Mouse (Mus musculus): ENCODE measurements around the gene Casp3. TPM values are rescaled to one million over a fixed set of nuclear protein-coding genes. Genes with fewer than 3 reads are reported as not detected.
"Not testable (repeated sequence)": the region's sequence is repeated elsewhere in the genome, so short reads cannot be mapped to it uniquely, and the experiment has no call there.

Gene Casp3
- 192 and 212 TPM in 2 replicates for polyA plus RNA-seq (2015; fragmentation: Nextera tagmentation; extraction: Ambion mirVana)

- peak; percentile 99 for ATAC-seq (ENCODE audit: low FRiP score)
- H3K9me3 ChIP-seq (replicated peaks) = no peaks in the 10 kb centered on the region
- H3K27me3 ChIP-seq (replicated peaks) = no peaks in the 10 kb centered on the region
- H3K9ac ChIP-seq (replicated peaks) = peak within 1 kb of the TSS; percentile 90
- H3K27ac ChIP-seq (replicated peaks) = peak within 1 kb of the TSS; percentile 94
- H3K4me1 ChIP-seq = peaks cover 30% of the 10 kb centered on the region
- H3K4me2 ChIP-seq = peak within 1 kb of the TSS; percentile 86
- under 1% methylated on average over 46 of the region's 54 CpGs for WGBS
- H3K36me3 ChIP-seq = no peaks in the 10 kb centered on the region
- H3K4me3 ChIP-seq (replicated peaks) = peak within 1 kb of the TSS; percentile 79
Measured at GRCm38 (mm10) chr8:46616879-46617689, at the start of gene Casp3, which contains the start of gene Primpol. Gene Casp3, plus strand, starts transcription at chr8:46617291. Gene Primpol, minus strand, starts transcription at chr8:46617212.

- Histone ChIP-seq H3K4me3 (replicated peaks) (no peak overlapping the region), H3K4me2 (no peak overlapping the region), H3K27me3 (replicated peaks) (no peaks in the 10 kb centered on the region), H3K9ac (replicated peaks) (no peak overlapping the region), H3K27ac (replicated peaks) (no peak overlapping the region), H3K36me3 (no peaks in the 10 kb centered on the region), H3K9me3 (replicated peaks) (no peaks in the 10 kb centered on the region), H3K4me1 (no peaks in the 10 kb centered on the region)
- 92% methylated on average over 8 of the region's 8 CpGs for WGBS
- no peak for ATAC-seq (ENCODE audit: low FRiP score)
Measured at GRCm38 (mm10) chr8:46567946-46568345, 49.1 kb upstream of the Casp3 start.

GRCm38 (mm10) chr8:46568942-46569341 lies 48.1 kb upstream of the Casp3 start:
- Histone ChIP-seq H3K4me3 (replicated peaks) (no peak overlapping the region), H3K9me3 (replicated peaks) (no peaks in the 10 kb centered on the region), H3K27me3 (replicated peaks) (no peaks in the 10 kb centered on the region), H3K4me2 (no peak overlapping the region), H3K27ac (replicated peaks) (no peak overlapping the region), H3K4me1 (no peaks in the 10 kb centered on the region), H3K9ac (replicated peaks) (no peak overlapping the region), H3K36me3 (0 out of 2 replicates have a peak, but pooled peaks cover 1% of the 10 kb centered on the region)
- no peak for ATAC-seq (ENCODE audit: low FRiP score)
- 75% methylated on average over 2 of the region's 2 CpGs for WGBS

DNA sequence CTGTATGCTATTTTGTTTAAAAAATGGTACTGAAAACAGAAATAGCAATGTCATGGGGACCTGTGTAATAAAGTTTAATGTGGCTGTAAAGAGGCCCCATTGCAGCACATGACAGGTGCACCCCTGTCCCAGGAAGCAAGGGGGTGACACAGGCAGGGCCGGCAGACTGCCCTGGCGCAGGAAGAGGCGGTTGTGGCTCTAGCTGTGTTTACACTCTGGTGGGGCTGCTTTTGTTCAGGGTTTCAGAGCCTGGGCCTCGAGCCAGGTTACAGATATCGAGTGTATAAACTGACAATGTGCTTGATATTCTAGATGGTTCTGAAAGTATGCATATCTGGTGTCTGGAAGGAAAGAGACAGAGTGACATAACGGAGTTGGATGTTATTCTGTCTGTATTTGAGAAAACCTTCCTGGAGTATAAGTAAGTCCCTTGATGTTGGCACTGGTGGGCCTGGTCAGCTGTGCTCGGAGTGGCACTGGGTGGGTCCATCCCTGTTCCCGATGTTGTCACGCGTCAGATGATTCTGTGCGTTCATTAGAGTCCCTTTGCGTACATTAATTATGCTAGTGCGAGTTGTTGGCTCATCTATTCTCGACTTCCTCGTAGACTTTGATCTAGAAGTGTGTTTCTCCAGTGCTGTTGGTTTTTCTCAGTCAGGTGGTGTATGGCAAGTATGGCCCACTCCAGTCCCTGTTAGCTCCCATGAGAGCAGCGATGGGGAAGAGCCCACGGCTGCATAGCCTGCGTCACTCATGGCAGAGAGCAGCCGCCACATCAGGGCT lies 47.2 kb upstream of the Casp3 start:
- H3K9me3 ChIP-seq (replicated peaks) = no peaks in the 10 kb centered on the region
- ATAC-seq (ENCODE audit: low FRiP score) = no peak
- 89% methylated on average over 19 of the region's 19 CpGs for WGBS
- H3K4me1 ChIP-seq = no peaks in the 10 kb centered on the region
- H3K4me2 ChIP-seq = no peak overlapping the region
- H3K9ac ChIP-seq (replicated peaks) = no peak overlapping the region
- no peaks in the 10 kb centered on the region for H3K27me3 ChIP-seq (replicated peaks)
- H3K27ac ChIP-seq (replicated peaks) = no peak overlapping the region
- 0 out of 2 replicates have a peak, but pooled peaks cover 3% of the 10 kb centered on the region for H3K36me3 ChIP-seq
- H3K4me3 ChIP-seq (replicated peaks) = no peak overlapping the region

DNA sequence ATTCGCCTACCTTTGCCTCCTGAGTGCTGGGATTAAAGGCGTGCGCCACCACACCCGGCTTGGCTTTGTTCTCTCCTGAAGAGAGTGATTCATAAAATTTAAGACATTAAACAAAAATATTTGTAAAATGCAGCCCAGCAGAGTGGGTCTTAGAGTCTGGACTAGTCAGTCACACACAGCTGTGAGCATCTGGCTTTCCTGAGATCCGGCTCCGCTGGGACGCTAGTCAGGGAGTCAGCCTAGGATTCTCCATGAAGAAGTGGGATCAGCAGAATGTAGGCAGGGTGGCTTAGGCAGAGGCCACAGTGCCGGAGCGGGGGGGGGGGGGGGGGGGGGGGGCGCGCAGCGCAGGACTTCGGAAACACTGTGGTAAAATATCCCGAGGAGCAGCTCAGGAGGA lies 46.4 kb upstream of the Casp3 start:
- Histone ChIP-seq H3K4me3 (replicated peaks) (no peak overlapping the region), H3K4me1 (no peaks in the 10 kb centered on the region), H3K36me3 (0 out of 2 replicates have a peak, but pooled peaks cover 3% of the 10 kb centered on the region), H3K27me3 (replicated peaks) (no peaks in the 10 kb centered on the region), H3K27ac (replicated peaks) (no peak overlapping the region), H3K9me3 (replicated peaks) (no peaks in the 10 kb centered on the region), H3K4me2 (no peak overlapping the region), H3K9ac (replicated peaks) (no peak overlapping the region)
- WGBS = 94% methylated on average over 9 of the region's 14 CpGs
- no peak for ATAC-seq (ENCODE audit: low FRiP score)

DNA sequence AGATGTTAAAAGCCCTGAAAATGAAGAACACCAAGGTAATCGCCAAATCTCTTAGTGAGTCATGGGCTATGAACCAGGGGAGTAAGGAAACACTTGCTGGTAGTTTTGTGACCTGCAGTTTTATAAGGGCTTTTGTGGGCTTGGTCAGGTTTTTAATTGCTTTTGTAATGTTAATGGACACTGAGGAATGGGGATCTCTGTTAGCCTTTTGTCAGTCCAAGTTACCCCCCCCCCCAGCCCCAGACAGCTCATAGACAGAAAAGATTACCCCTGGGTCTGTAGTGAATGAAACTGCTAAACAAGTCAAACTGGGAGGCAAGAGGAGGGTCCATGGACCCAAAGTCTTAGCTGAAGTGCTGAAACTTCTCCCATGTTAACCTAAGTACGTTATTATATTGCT lies 43.6 kb upstream of the Casp3 start:
- H3K4me3 ChIP-seq (replicated peaks) = no peak overlapping the region
- 72% methylated on average over 2 of the region's 2 CpGs for WGBS
- H3K27ac ChIP-seq (replicated peaks) = no peak overlapping the region
- ATAC-seq (ENCODE audit: low FRiP score) = no peak
- H3K4me1 ChIP-seq = no peaks in the 10 kb centered on the region
- peaks cover 20% of the 10 kb centered on the region for H3K36me3 ChIP-seq
- no peak overlapping the region for H3K4me2 ChIP-seq
- H3K9me3 ChIP-seq (replicated peaks) = no peaks in the 10 kb centered on the region
- H3K9ac ChIP-seq (replicated peaks) = no peak overlapping the region
- no peaks in the 10 kb centered on the region for H3K27me3 ChIP-seq (replicated peaks)

GRCm38 (mm10) chr8:46573964-46574363 lies 43.1 kb upstream of the Casp3 start:
- H3K27me3 ChIP-seq (replicated peaks) = no peaks in the 10 kb centered on the region
- ATAC-seq (ENCODE audit: low FRiP score) = no peak
- 82% methylated on average over 2 of the region's 2 CpGs for WGBS
- peaks cover 25% of the 10 kb centered on the region for H3K36me3 ChIP-seq
- H3K9me3 ChIP-seq (replicated peaks) = no peaks in the 10 kb centered on the region
- no peak overlapping the region for H3K27ac ChIP-seq (replicated peaks)
- no peaks in the 10 kb centered on the region for H3K4me1 ChIP-seq
- no peak overlapping the region for H3K4me2 ChIP-seq
- H3K4me3 ChIP-seq (replicated peaks) = no peak overlapping the region
- H3K9ac ChIP-seq (replicated peaks) = no peak overlapping the region

GRCm38 (mm10) chr8:46578794-46579193 lies 38.3 kb upstream of the Casp3 start:
- no peak overlapping the region for H3K27ac ChIP-seq (replicated peaks)
- no peaks in the 10 kb centered on the region for H3K4me1 ChIP-seq
- H3K4me2 ChIP-seq = no peak overlapping the region
- H3K27me3 ChIP-seq (replicated peaks) = no peaks in the 10 kb centered on the region
- no peak for ATAC-seq (ENCODE audit: low FRiP score)
- H3K4me3 ChIP-seq (replicated peaks) = no peak overlapping the region
- H3K36me3 ChIP-seq = peaks cover 38% of the 10 kb centered on the region
- no peak overlapping the region for H3K9ac ChIP-seq (replicated peaks)
- 94% methylated on average over 9 of the region's 9 CpGs for WGBS
- no peaks in the 10 kb centered on the region for H3K9me3 ChIP-seq (replicated peaks)

DNA sequence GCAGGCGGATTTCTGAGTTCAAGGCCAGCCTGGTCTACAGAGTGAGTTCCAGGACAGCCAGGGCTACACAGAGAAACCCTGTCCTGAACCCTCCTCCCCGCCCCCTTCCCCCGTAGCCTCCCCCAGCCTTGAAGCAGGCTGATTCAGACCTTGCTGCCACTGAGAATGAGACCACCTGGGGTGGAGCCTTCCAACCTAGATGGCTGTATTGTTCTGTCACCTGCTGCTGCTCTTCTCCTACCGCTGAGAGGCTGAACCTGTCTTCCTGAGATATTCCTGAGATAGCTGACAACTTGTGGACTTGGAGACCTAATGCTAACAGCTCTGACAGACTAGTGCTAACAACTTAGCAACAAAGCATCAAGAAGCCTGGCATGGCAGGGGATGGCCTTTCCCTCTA lies 32.8 kb upstream of the Casp3 start:
- ATAC-seq (ENCODE audit: low FRiP score); H3K9me3 ChIP-seq (replicated peaks); H3K36me3 ChIP-seq; H3K9ac ChIP-seq (replicated peaks); H3K4me1 ChIP-seq; H3K4me3 ChIP-seq (replicated peaks); H3K27ac ChIP-seq (replicated peaks); H3K27me3 ChIP-seq (replicated peaks); H3K4me2 ChIP-seq: not testable (repeated sequence)
- 45% methylated on average over 4 of the region's 4 CpGs for WGBS

- Histone ChIP-seq H3K4me3 (replicated peaks) (no peak overlapping the region), H3K9ac (replicated peaks) (no peak overlapping the region), H3K9me3 (replicated peaks) (no peaks in the 10 kb centered on the region), H3K4me2 (no peak overlapping the region), H3K4me1 (no peaks in the 10 kb centered on the region), H3K27me3 (replicated peaks) (no peaks in the 10 kb centered on the region), H3K27ac (replicated peaks) (no peak overlapping the region), H3K36me3 (peaks cover 2% of the 10 kb centered on the region; the same call in 1 of the 2 replicates)
- ATAC-seq (ENCODE audit: low FRiP score) = no peak
- 83% methylated on average over 3 of the region's 3 CpGs for WGBS
Measured at GRCm38 (mm10) chr8:46585576-46585975, 31.5 kb upstream of the Casp3 start.

DNA sequence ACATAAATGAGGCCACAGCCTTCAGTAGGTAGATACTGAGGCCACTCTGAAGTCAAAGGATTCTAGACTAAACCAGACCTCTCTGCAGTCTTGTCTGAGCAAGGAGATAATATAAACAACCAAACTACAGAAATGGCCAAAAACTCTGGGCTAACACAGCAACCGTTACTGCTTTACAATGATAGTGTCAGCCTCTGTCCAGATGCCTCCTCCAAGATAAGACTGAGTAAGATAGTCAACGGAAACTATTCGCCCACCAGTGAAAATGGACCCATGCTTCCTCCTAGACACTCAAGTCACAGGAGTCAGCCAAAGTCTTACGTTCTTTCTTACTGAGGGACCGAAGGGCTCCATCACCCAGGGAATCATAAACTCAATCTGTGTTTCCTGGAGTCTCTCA lies 29.2 kb upstream of the Casp3 start:
- H3K4me1 ChIP-seq = no peaks in the 10 kb centered on the region
- whole genome bisulfite sequencing = 91% methylated on average over 5 of the region's 5 CpGs
- no peak for ATAC-seq (ENCODE audit: low FRiP score)

DNA sequence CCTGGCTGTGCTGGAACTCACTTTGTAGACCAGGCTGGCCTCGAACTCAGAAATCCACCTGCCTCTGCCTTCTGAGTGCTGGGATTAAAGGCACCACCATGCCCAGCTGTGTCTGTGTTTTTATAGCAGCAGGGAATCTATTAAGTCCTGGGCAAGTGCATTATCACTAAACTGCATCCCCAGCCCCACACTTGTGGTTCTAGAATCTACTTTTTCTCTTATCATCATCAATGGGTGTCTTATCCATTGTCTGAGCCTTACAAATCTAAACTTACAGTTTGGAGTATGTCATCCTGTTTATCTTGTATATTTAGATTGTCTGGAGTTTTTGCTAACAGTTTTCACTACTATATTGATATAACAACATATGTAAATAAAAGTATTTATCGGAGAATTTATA lies 28.4 kb upstream of the Casp3 start:
- ATAC-seq (ENCODE audit: low FRiP score) = no peak
- H3K9me3 ChIP-seq (replicated peaks) = no peaks in the 10 kb centered on the region
- no peaks in the 10 kb centered on the region for H3K36me3 ChIP-seq
- 95% methylated on average over 2 of the region's 2 CpGs for WGBS
- no peak overlapping the region for H3K27ac ChIP-seq (replicated peaks)
- no peaks in the 10 kb centered on the region for H3K4me1 ChIP-seq
- H3K9ac ChIP-seq (replicated peaks) = no peak overlapping the region
- no peak overlapping the region for H3K4me3 ChIP-seq (replicated peaks)
- no peaks in the 10 kb centered on the region for H3K27me3 ChIP-seq (replicated peaks)
- H3K4me2 ChIP-seq = no peak overlapping the region

More for the DNA sequence above, 29.2 kb upstream of the Casp3 start:
- H3K9me3 ChIP-seq (replicated peaks) = no peaks in the 10 kb centered on the region
- H3K4me3 ChIP-seq (replicated peaks) = no peak overlapping the region
- no peak overlapping the region for H3K4me2 ChIP-seq
- no peak overlapping the region for H3K9ac ChIP-seq (replicated peaks)
- no peaks in the 10 kb centered on the region for H3K27me3 ChIP-seq (replicated peaks)
- no peak overlapping the region for H3K27ac ChIP-seq (replicated peaks)
- no peaks in the 10 kb centered on the region for H3K36me3 ChIP-seq
